Mouse (Mus musculus) thymus, adult 2 months (tissue): ENCODE measurements around the gene Cd5. TPM values are rescaled to one million over a fixed set of nuclear protein-coding genes. Genes with fewer than 3 reads are reported as not detected.

Source experiments
- DNase-seq: peaks from one replicate; pipeline ENCODE4 v3.0.0; 2021
- H3K27ac ChIP-seq: fragments of 200-500 bp; 2 replicates; pipeline ENCODE4 v1.5.1; 2012; ENCODE audit warnings: low read length, control low read depth; ENCODE audit not compliant: control insufficient read depth, insufficient read depth
- H3K27me3 ChIP-seq: fragments of 200-500 bp; 2 replicates; pipeline ENCODE4 v1.6.1; 2012; ENCODE audit warnings: mild to moderate bottlenecking, low read length, moderate library complexity, mixed read lengths; ENCODE audit not compliant: control insufficient read depth, insufficient read depth
- H3K36me3 ChIP-seq: fragments of 200-500 bp; 2 replicates; pipeline ENCODE4 v1.6.1; 2012; ENCODE audit warnings: mild to moderate bottlenecking, low read length, moderate library complexity; ENCODE audit not compliant: control insufficient read depth, insufficient read depth
- H3K4me1 ChIP-seq: fragments of 200-500 bp; replicated peaks from 2 replicates; pipeline ENCODE4 v1.6.1; 2012; ENCODE audit warnings: low read length; ENCODE audit not compliant: control insufficient read depth, insufficient read depth
- H3K4me3 ChIP-seq: fragments of 200-500 bp; 2 replicates; pipeline ENCODE4 v1.5.1; 2012; ENCODE audit warnings: mild to moderate bottlenecking, low read length, control low read depth, moderate library complexity; ENCODE audit not compliant: control insufficient read depth, insufficient read depth
- CTCF ChIP-seq: fragments of 200-500 bp; IDR thresholded peaks from 2 replicates; pipeline ENCODE4 v1.5.1; 2012; ENCODE audit warnings: mild to moderate bottlenecking, control low read depth, low read length, moderate library complexity, borderline replicate concordance; ENCODE audit not compliant: control insufficient read depth, poor library complexity, insufficient read depth; ENCODE audit errors: extremely low read depth
- POLR2A ChIP-seq: fragments of 200-500 bp; IDR thresholded peaks from 2 replicates; pipeline ENCODE4 v1.6.1; 2012; ENCODE audit warnings: mild to moderate bottlenecking, low read length, control low read depth, moderate library complexity; ENCODE audit not compliant: control insufficient read depth, poor library complexity, insufficient read depth; ENCODE audit errors: extremely low read depth
- WGBS: fragments of 180-500 bp; shearing (Covaris S2); methylation state at CpG from one replicate; pipeline ENCODE4 v1.1.7; 2018; 5-methylcytosine and 5-hydroxymethylcytosine counted together
- polyA plus RNA-seq: library from polyadenylated mRNA; depleted of rRNA; stranded (reverse); fragments of >200 nt; gene quantifications from 2 replicates; pipeline ENCODE4 v1.2.3, GENCODE M21; 2012

The Cd5 gene
- polyA plus RNA-seq, 1 experiment, result 282 TPM

GRCm38 (mm10) chr19:10733501-10734127 lies 5.2 kb downstream of the Cd5 start:
- H3K4me3 ChIP-seq, result no peak overlapping the region
- 95% methylated on average over 10 of the region's 10 CpGs for WGBS
- TF ChIP-seq CTCF (no peak), POLR2A (no peak)
- H3K27me3 ChIP-seq, result no peaks in the 10 kb centered on the region
- H3K27ac ChIP-seq, result no peak overlapping the region
- H3K36me3 ChIP-seq, result peaks cover 47% of the 10 kb centered on the region
- H3K4me1 ChIP-seq, result peaks cover 61% of the 10 kb centered on the region
- DNase-seq, result no peak

GRCm38 (mm10) chr19:10732741-10733140 lies 6.1 kb downstream of the Cd5 start:
- Histone ChIP-seq H3K27ac (no peak overlapping the region), H3K27me3 (no peaks in the 10 kb centered on the region), H3K4me1 (peaks cover 53% of the 10 kb centered on the region), H3K36me3 (peaks cover 55% of the 10 kb centered on the region), H3K4me3 (no peak overlapping the region)
- 92% methylated on average over 7 of the region's 7 CpGs for WGBS
- DNase-seq, result no peak
- TF ChIP-seq CTCF, result no peak
- TF ChIP-seq POLR2A, result no peak

- Histone ChIP-seq H3K4me3 (no peak overlapping the region), H3K27me3 (no peaks in the 10 kb centered on the region), H3K27ac (no peak overlapping the region), H3K4me1 (peaks cover 48% of the 10 kb centered on the region), H3K36me3 (peaks cover 60% of the 10 kb centered on the region)
- no peak for DNase-seq
- 95% methylated on average over 7 of the region's 7 CpGs for WGBS
- TF ChIP-seq CTCF, result no peak
- no peak for TF ChIP-seq POLR2A
Measured at GRCm38 (mm10) chr19:10731975-10732374, 6.8 kb downstream of the Cd5 start.

GRCm38 (mm10) chr19:10730469-10730868 lies 8.3 kb downstream of the Cd5 start:
- Histone ChIP-seq H3K36me3 (peaks cover 68% of the 10 kb centered on the region), H3K4me1 (peaks cover 33% of the 10 kb centered on the region), H3K27me3 (no peaks in the 10 kb centered on the region), H3K4me3 (no peak overlapping the region), H3K27ac (no peak overlapping the region)
- DNase-seq, result no peak
- WGBS, result 90% methylated on average over 5 of the region's 5 CpGs
- TF ChIP-seq POLR2A (no peak), CTCF (no peak)

GRCm38 (mm10) chr19:10729889-10730288 lies 8.9 kb downstream of the Cd5 start:
- Histone ChIP-seq H3K4me3 (no peak overlapping the region), H3K27ac (no peak overlapping the region), H3K27me3 (no peaks in the 10 kb centered on the region), H3K4me1 (peaks cover 33% of the 10 kb centered on the region), H3K36me3 (peaks cover 67% of the 10 kb centered on the region)
- no peak for TF ChIP-seq CTCF
- no peak for TF ChIP-seq POLR2A
- DNase-seq, result no peak
- WGBS, result 74% methylated on average over 10 of the region's 10 CpGs

- Histone ChIP-seq H3K36me3 (peaks cover 88% of the 10 kb centered on the region), H3K4me3 (no peak overlapping the region), H3K27ac (no peak overlapping the region), H3K27me3 (no peaks in the 10 kb centered on the region), H3K4me1 (peaks cover 31% of the 10 kb centered on the region)
- WGBS, result 94% methylated on average over 13 of the region's 13 CpGs
- TF ChIP-seq CTCF (no peak), POLR2A (no peak)
- no peak for DNase-seq
Measured at GRCm38 (mm10) chr19:10724629-10725363, 14.0 kb downstream of the Cd5 start.
